10 mouse cellular contexts compared by ENCODE assay signal in genomic region chr5:110635951-110636707, GRCm38 (mm10). TPM values are rescaled to one million over a fixed set of nuclear protein-coding genes. Genes with fewer than 3 reads are reported as not detected.
DNase-seq lines count a peak whose midpoint lies in the region; ATAC-seq and TF ChIP-seq lines count a peak whose summit lies in the region.
"Had no signal": no experiment of that assay in that cellular context is flagged by ENCODE, and none has a peak within 500 bp of the region (broad histone marks: within the 10 kb centered on the region; RNA-seq: fewer than 3 reads in every experiment).

No protein-coding gene starts in this region.

- ATAC-seq in liver, embryonic 12.5 days = no peak
- ATAC-seq in forebrain, embryonic 16.5 days = peak; percentile 36; the same call in 1 of the 2 replicates
- ATAC-seq in midbrain, embryonic 16.5 days = peak; percentile 56; the same call in 1 of the 2 replicates

- no peak overlapping the region for H3K4me3 ChIP-seq in cerebellum, adult 2 months (replicated peaks; ENCODE audit: insufficient read depth, low read depth, low read length)
- H3K4me3 ChIP-seq in liver, adult 2 months (ENCODE audit: insufficient read depth, low read depth, low read length) = no peak overlapping the region
- H3K4me3 ChIP-seq in liver, embryonic 12.5 days = no peak overlapping the region
- no peak overlapping the region for H3K4me3 ChIP-seq in forebrain, embryonic 16.5 days (replicated peaks; ENCODE audit: low read length)
- H3K4me3 ChIP-seq in midbrain, embryonic 16.5 days (ENCODE audit: low read depth, low read length) = no peak overlapping the region
- H3K4me3 ChIP-seq: embryonic facial prominence, embryonic 15.5 days; liver, embryonic 13.5 days had no signal

- H3K27ac ChIP-seq in cerebellum, adult 2 months (ENCODE audit: insufficient read depth, low read length) = no peak overlapping the region
- H3K27ac ChIP-seq in liver, adult 2 months (replicated peaks; ENCODE audit: insufficient read depth, low read depth, low read length) = no peak overlapping the region
- no peak overlapping the region for H3K27ac ChIP-seq in liver, embryonic 12.5 days
- no peak overlapping the region for H3K27ac ChIP-seq in forebrain, embryonic 16.5 days (ENCODE audit: low read length)
- no peak overlapping the region for H3K27ac ChIP-seq in midbrain, embryonic 16.5 days (ENCODE audit: low read length)
- H3K27ac ChIP-seq: embryonic facial prominence, embryonic 15.5 days; liver, embryonic 13.5 days had no signal

- no peaks in the 10 kb centered on the region for H3K9me3 ChIP-seq in liver, embryonic 12.5 days (replicated peaks)
- no peaks in the 10 kb centered on the region for H3K9me3 ChIP-seq in forebrain, embryonic 16.5 days (ENCODE audit: control insufficient read depth, low read length)
- H3K9me3 ChIP-seq in midbrain, embryonic 16.5 days (replicated peaks; ENCODE audit: control insufficient read depth, low read length, poor library complexity, severe bottlenecking) = no peaks in the 10 kb centered on the region
- H3K9me3 ChIP-seq: embryonic facial prominence, embryonic 15.5 days; liver, embryonic 13.5 days had no signal

- no peak for TF ChIP-seq POLR2A in cerebellum, adult 2 months (IDR thresholded peaks at IDR 0.05; ENCODE audit: borderline replicate concordance, insufficient read depth, low read length)
- TF ChIP-seq POLR2A in liver, adult 2 months (IDR thresholded peaks at IDR 0.05; ENCODE audit: extremely low read depth, insufficient read depth, low read length) = no peak

- peak in 1 of 2 experiments; percentile 37 for DNase-seq in cerebellum, adult 2 months
- DNase-seq in cerebellum, adult 11-12 months = no peak
- DNase-seq in liver, adult 2 months (ENCODE audit: extremely low read depth, low read depth, low spot score) = peak; percentile 25
- DNase-seq in gastrocnemius, postnatal 4 days (ENCODE audit: low spot score in 2 of 2) = no peak
- DNase-seq in kidney, postnatal 25 days = no peak
- DNase-seq: liver, embryonic 13.5 days had no signal

- H3K79me2 ChIP-seq in liver, adult 2 months (ENCODE audit: control insufficient read depth, insufficient read depth, low read length) = no peaks in the 10 kb centered on the region

- peaks cover 3% of the 10 kb centered on the region; the same call in 1 of the 2 replicates for H3K4me1 ChIP-seq in cerebellum, adult 2 months (ENCODE audit: control insufficient read depth, insufficient read depth, low read length)
- 0 out of 2 replicates have a peak, but pooled peaks cover 1% of the 10 kb centered on the region for H3K4me1 ChIP-seq in liver, adult 2 months (ENCODE audit: control insufficient read depth, insufficient read depth, low read length)
- peaks cover 5% of the 10 kb centered on the region; the same call in 1 of the 2 replicates for H3K4me1 ChIP-seq in liver, embryonic 12.5 days
- H3K4me1 ChIP-seq in forebrain, embryonic 16.5 days (replicated peaks; ENCODE audit: control insufficient read depth, insufficient read depth, low read length) = no peaks in the 10 kb centered on the region
- H3K4me1 ChIP-seq in midbrain, embryonic 16.5 days (ENCODE audit: control insufficient read depth, insufficient read depth, low read length) = no peaks in the 10 kb centered on the region
- H3K4me1 ChIP-seq: liver, embryonic 13.5 days had no signal

- no peaks in the 10 kb centered on the region for H3K36me3 ChIP-seq in liver, adult 2 months (ENCODE audit: control insufficient read depth, insufficient read depth, low read length)
- H3K36me3 ChIP-seq in liver, embryonic 12.5 days = no peaks in the 10 kb centered on the region
- no peaks in the 10 kb centered on the region for H3K36me3 ChIP-seq in forebrain, embryonic 16.5 days (ENCODE audit: control insufficient read depth, insufficient read depth)
- no peaks in the 10 kb centered on the region for H3K36me3 ChIP-seq in midbrain, embryonic 16.5 days (ENCODE audit: control insufficient read depth, insufficient read depth, low read length)
- H3K36me3 ChIP-seq: embryonic facial prominence, embryonic 15.5 days; liver, embryonic 13.5 days had no signal

- no peak overlapping the region for H3K9ac ChIP-seq in liver, adult 2 months (ENCODE audit: low read depth, low read length)
- H3K9ac ChIP-seq in liver, embryonic 12.5 days = no peak overlapping the region
- H3K9ac ChIP-seq in forebrain, embryonic 16.5 days (replicated peaks; ENCODE audit: low read depth, low read length) = no peak overlapping the region
- no peak overlapping the region for H3K9ac ChIP-seq in midbrain, embryonic 16.5 days (ENCODE audit: low read depth, low read length)
- H3K9ac ChIP-seq: embryonic facial prominence, embryonic 15.5 days; liver, embryonic 13.5 days had no signal

- no peak overlapping the region for H3K4me2 ChIP-seq in liver, embryonic 12.5 days
- H3K4me2 ChIP-seq in forebrain, embryonic 16.5 days (ENCODE audit: low read length) = no peak overlapping the region
- no peak overlapping the region for H3K4me2 ChIP-seq in midbrain, embryonic 16.5 days (ENCODE audit: low read length)
- H3K4me2 ChIP-seq: embryonic facial prominence, embryonic 15.5 days; liver, embryonic 13.5 days had no signal

- TF ChIP-seq CTCF in cerebellum, adult 2 months (IDR thresholded peaks at IDR 0.05; ENCODE audit: borderline replicate concordance, insufficient read depth, low read depth, low read length) = peak; percentile 48; the same call in 1 of the 2 replicates
- peak; percentile 50 for TF ChIP-seq CTCF in liver, adult 2 months (IDR thresholded peaks at IDR 0.05; ENCODE audit: low read depth, low read length)

- H3K27me3 ChIP-seq in cerebellum, adult 2 months (ENCODE audit: control insufficient read depth, insufficient read depth, low read length) = no peaks in the 10 kb centered on the region
- H3K27me3 ChIP-seq in liver, adult 2 months (ENCODE audit: control insufficient read depth, insufficient read depth, low read length) = no peaks in the 10 kb centered on the region
- H3K27me3 ChIP-seq in liver, embryonic 12.5 days (replicated peaks) = peaks cover 20% of the 10 kb centered on the region; the same call in 1 of the 2 replicates
- H3K27me3 ChIP-seq in forebrain, embryonic 16.5 days (replicated peaks; ENCODE audit: control insufficient read depth, insufficient read depth, low read length) = no peaks in the 10 kb centered on the region
- H3K27me3 ChIP-seq in midbrain, embryonic 16.5 days (ENCODE audit: control insufficient read depth, insufficient read depth, low read depth, low read length) = no peaks in the 10 kb centered on the region; the same call in 1 of the 2 replicates
- H3K27me3 ChIP-seq: embryonic facial prominence, embryonic 15.5 days had no signal

- 35% methylated on average over 6 of the region's 6 CpGs for WGBS in cerebellum, adult 2 months
- 37% methylated on average over 6 of the region's 6 CpGs for WGBS in liver, adult 2 months
- 33% methylated on average over 6 of the region's 6 CpGs for WGBS in liver, embryonic 12.5 days (ENCODE audit: insufficient replicate concordance)
- WGBS in forebrain, embryonic 16.5 days = 45% methylated on average over 6 of the region's 6 CpGs
- 38% methylated on average over 6 of the region's 6 CpGs for WGBS in midbrain, embryonic 16.5 days

RNA-seq across cellular contexts. Expression of gene Noc4l, which starts 17.1 kb away (rescaled TPM):
- polyA plus RNA-seq in cerebellum, adult 2 months (2012; rRNA removed) = 37.3 and 38.3 TPM in 2 replicates
- total RNA-seq in liver, adult 2 months (2014; rRNA removed) = 2.7 and 3.2 TPM in 2 replicates
- 24.1 and 38.5 TPM in 2 replicates for polyA plus RNA-seq in liver, adult 2 months (2012; rRNA removed)
- polyA plus RNA-seq in liver, embryonic 12.5 days (2016; fragmentation: Nextera tagmentation; extraction: Ambion mirVana) = 88.5 and 92.4 TPM in 2 replicates
- polyA plus RNA-seq in forebrain, embryonic 16.5 days (2015; fragmentation: Nextera tagmentation; extraction: Ambion mirVana) = 49.6 and 53.9 TPM in 2 replicates
- polyA plus RNA-seq in midbrain, embryonic 16.5 days (2015; fragmentation: Nextera tagmentation; extraction: Ambion mirVana) = 46.0 and 47.6 TPM in 2 replicates
- 10 to 100 TPM; 16.5 to 18.9 TPM for total RNA-seq in gastrocnemius, postnatal 4 days (2021)

RNA-seq across cellular contexts. Expression of gene Ddx51, which starts 17.1 kb away (rescaled TPM):
- 20.8 and 25.2 TPM in 2 replicates for polyA plus RNA-seq in cerebellum, adult 2 months (2012; rRNA removed)
- 2.4 TPM in 2 replicates for total RNA-seq in liver, adult 2 months (2014; rRNA removed)
- 9.2 and 12.2 TPM in 2 replicates for polyA plus RNA-seq in liver, adult 2 months (2012; rRNA removed)
- 30.2 and 36.3 TPM in 2 replicates for polyA plus RNA-seq in liver, embryonic 12.5 days (2016; fragmentation: Nextera tagmentation; extraction: Ambion mirVana)
- 17.8 and 23.2 TPM in 2 replicates for polyA plus RNA-seq in forebrain, embryonic 16.5 days (2015; fragmentation: Nextera tagmentation; extraction: Ambion mirVana)
- polyA plus RNA-seq in midbrain, embryonic 16.5 days (2015; fragmentation: Nextera tagmentation; extraction: Ambion mirVana) = 18.0 and 18.1 TPM in 2 replicates
- total RNA-seq in gastrocnemius, postnatal 4 days (2021) = 10 to 100 TPM; 10.9 to 15.6 TPM
